Mouse (Mus musculus) heart, adult 11 months (tissue): ENCODE measurements around the gene Ttn.

Experiments
- DNase-seq: peaks from one replicate; pipeline ENCODE4 v3.0.0; 2022

Gene Ttn

DNA sequence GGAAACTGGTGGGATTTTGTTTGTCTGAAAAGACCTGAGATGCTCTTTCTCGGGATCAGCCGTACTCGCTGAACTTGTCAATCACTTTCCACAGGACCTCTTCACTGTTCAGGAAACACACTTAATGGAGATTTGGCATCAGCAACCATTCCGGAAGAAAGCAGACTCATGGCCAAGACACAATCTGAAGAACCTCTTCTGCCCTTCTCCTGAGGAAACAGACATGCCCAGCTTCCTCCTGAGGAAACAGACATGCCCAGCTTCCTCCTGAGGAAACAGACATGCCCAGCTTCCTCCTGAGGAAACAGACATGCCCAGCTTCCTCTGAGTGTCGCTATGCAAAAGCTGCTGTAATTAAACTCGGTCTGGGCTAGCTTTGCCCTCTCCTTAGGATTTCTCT lies 287.1 kb downstream of the Ttn start:
- peak; percentile 97 for DNase-seq

GRCm38 (mm10) chr2:76693765-76694164 lies 288.6 kb downstream of the Ttn start:
- peak; percentile 54 for DNase-seq

DNA sequence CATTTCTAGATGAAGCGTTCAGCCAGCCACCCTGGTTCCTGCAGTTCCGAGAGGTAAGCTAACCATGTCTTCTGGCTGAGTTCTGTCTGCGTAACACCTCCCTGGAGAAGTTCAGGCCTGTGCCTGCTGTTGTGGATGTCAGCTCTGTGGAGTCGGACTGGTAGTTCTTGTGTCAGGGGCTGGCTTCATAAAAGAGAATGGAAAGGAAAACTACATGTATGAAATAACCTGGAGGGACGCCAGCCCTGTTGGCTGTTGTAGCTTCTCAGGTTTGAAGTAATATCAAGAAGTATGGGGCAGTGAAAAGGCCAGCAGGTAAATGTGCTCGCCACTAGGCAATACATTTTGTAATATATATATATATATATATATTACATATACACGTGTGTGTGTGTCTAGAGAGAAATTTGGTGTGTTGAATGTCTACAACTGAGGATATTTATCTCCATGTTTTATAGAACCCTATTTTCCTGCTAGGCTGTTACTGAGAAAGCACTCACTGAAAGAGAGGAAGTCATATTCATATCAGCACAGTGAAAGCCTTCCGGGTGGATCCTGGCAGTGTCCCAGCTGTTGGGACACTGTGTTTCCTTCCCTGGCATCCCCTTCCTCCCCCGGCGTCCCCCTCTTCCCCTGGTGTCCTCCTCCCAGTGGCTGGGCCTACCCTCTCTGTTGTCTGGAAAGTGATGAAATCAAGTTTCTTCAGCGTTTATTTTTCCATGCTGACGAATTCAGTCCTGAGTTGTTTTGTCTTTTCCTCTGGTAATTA lies 291.7 kb downstream of the Ttn start:
- DNase-seq = peak; percentile 99

GRCm38 (mm10) chr2:76688162-76688561 lies 294.2 kb downstream of the Ttn start:
- DNase-seq = peak; percentile 91

- DNase-seq = peak; percentile 16
Measured at GRCm38 (mm10) chr2:76687608-76688007, 294.7 kb downstream of the Ttn start.

- peak; percentile 34 for DNase-seq
Measured at GRCm38 (mm10) chr2:76686986-76687385, 295.4 kb downstream of the Ttn start.

DNA sequence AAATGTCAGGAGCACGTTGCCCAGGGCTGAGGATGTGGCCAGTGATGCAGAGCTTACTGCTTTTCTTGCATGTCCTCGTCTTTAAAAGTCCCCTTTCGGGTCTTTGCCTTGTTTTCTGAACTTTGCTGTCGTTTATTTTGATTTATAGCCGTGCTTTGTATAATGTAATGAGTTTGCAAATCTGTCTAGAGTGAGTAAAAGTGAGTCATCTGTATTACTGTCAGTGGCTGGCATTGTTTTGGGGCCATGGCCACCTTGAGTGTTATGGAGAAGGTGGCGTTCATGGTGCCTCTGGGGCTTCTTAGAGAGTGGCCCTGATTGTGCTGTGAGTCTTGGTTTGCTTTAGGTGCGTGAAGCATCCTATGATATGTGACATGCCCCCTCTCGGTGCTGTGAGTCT lies 300.0 kb downstream of the Ttn start:
- peak; percentile 63 for DNase-seq

DNA sequence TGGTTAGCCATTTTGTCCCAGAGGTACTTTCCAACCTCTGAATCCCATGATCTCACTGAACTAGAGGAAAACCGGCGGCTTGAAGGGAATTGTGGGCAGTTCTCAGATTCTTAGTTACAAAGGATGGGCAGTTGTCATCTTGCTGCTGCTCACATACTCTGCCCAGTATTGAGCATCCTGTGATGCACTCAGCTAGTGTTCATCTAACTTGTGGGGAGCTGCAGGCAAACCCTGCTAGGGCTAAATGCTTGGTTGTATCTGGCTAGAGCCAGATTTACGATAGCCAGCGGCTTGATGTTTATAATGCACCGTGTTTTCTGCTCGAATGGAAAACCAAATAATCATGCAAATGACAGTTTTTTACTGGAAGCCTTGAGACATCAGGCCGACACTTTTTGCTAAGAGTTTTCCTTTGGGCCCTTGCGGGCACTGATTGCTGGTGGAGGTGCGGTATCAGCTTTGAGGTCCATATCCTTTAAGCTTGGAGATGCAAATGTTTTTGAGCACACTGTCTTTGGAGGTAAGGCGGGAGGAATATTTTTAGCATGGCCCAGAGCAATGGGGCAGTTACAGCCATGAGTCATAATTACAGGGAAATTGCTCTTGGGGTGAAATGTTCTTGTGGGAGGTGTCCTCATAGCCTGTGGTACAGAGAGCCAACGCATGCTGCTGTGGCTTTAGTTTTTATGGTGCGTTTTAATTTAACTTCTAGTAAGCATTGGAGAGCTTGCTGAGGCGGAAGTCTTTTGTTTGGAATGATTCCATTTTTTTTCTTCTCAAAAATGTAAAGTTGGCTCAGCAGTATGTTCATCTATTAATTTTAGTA lies 305.7 kb downstream of the Ttn start:
- DNase-seq = no peak

DNA sequence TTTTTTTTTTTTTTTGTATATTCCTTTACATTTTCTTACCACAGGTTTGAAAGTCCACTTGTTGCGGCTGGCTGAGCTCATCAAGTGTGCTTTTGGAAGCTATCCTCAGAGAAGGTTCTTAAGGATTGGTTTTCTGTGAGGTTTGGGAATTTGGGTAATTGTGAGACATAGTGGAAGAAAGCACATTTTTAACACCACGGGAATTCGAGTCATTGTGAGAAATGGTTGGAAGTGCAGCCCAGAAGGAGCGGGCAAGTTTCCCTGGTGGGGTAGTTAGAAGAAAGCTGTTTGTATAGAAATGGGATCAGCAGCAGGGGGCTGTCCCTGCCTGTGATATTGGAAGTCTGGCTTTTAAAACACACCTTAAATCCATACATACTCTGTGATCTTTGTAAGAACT lies 306.4 kb downstream of the Ttn start:
- DNase-seq = peak; percentile 30

- DNase-seq = no peak
Measured at GRCm38 (mm10) chr2:76675451-76675850, 306.9 kb downstream of the Ttn start.

DNA sequence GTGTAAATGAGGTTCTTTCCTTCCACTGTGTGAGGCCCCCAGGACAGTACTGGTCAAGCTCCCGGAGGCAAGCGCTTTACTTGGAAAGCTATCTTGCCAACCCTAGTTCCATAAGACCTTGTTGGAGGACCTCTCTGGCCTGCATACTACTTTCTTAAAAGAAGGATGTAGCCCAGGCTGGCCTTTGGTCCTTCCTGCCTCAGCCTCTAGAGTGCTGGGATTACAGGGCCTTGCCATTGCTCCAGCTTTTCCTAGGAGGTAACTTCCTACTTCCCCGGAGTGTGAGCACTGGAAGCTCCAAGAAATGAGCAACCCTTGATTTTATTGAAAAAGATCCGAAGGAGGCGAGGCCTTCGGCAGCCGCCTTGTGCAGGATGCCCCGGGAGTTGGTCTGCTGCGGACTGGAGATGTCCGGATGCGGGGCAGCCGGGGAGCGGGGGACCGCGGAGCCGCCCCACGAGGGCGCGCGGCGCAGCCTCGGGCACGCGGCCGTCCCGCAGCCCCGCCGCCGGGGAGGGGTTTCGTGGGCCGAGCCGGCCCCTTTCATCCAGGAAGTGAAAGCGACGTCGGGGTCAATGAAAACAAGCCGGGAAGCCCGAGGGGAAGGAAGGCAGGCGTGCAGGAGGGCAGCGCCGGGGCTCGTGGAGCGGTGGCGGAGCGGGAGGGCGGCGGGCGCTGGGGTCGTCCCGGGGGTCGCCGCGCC lies 307.5 kb downstream of the Ttn start, which contains the start of gene Plekha3:
TSS of gene Plekha3 (plus strand) at position 557 of the 703 bp plus-strand sequence.
- peak; percentile 99 for DNase-seq

DNA sequence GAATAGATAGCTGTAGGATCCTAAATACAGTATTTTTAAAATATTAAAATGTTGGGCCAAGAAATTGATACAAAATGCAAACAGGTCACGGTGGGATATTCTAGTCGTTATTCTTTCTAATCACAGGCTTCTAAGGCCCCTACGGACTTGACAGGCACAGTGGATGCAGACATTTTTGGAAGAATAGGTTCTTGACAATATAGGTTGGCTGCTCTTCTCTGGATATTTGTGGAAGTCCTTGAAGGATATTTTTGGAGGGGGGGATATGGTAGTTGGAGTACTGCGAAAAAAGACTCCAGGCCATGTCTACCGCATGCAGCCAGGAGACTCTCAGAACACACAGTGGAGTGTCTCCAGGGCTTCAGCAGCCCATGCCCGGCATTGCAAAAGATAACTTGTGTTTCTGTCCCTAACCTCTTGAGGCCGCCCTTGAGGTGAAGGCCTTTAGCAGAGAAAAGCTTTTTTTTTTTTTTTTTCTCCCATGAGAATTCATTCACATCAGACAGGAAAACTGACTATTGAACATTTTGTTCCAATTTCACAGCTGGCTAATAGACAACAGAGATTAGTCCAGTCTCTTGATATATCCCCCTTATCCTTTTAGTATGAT lies 308.8 kb downstream of the Ttn start:
- DNase-seq = peak; percentile 97

GRCm38 (mm10) chr2:76672966-76673392 lies 309.4 kb downstream of the Ttn start, which contains the start of gene Fkbp7:
TSS of gene Fkbp7 (minus strand) at chr2:76673116.
- DNase-seq = peak; percentile 99

GRCm38 (mm10) chr2:76672134-76672745 lies 310.1 kb downstream of the Ttn start:
- DNase-seq = peak; percentile 86

DNA sequence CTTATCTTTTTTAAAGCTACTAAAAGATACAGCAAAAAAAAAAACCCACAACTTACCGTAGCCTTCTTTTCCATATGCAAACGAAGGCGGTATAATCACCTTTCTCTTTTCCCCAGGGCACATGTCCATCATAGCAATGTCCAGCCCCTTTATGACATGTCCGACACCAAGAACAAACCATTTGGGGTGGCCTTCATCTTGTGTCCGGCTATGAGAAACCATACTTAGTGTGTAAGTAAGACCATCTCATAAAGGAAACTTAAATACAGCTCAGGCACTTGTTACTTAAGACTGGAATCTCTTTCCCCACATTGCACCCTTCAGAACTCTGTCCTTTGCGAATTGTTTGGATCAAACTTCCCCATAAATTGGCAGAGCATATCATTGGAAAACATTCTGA lies 310.7 kb downstream of the Ttn start:
- DNase-seq = peak; percentile 58

GRCm38 (mm10) chr2:76667200-76667599 lies 315.1 kb downstream of the Ttn start:
- DNase-seq = peak; percentile 17

GRCm38 (mm10) chr2:76665531-76665930 lies 316.8 kb downstream of the Ttn start:
- DNase-seq = peak; percentile 37

GRCm38 (mm10) chr2:76659419-76659818 lies 322.9 kb downstream of the Ttn start:
- DNase-seq = peak; percentile 9

DNA sequence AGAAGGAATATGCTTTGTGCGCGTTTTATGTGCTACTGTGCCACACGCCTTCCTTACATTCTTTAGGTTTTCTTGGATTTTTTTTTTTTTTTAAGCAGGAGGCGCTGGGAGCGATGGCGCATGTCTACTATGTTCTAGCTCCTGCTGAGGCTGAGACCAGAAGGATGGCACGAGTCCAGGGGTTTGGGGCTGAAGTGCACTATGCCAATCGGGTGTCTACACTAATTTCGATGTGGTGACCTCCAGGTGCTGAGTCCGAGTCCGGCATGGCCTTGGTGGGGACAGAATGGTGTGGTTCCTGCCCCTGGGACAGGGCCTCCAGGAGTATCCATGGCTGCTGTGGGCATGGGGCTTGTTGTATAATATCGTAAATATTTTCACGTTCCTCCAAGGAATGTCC lies 323.8 kb downstream of the Ttn start:
- peak; percentile 85 for DNase-seq

- peak; percentile 23 for DNase-seq
Measured at GRCm38 (mm10) chr2:76655982-76656381, 326.4 kb downstream of the Ttn start.

GRCm38 (mm10) chr2:76655444-76655843 lies 326.9 kb downstream of the Ttn start:
- peak; percentile 70 for DNase-seq

- peak; percentile 23 for DNase-seq
Measured at GRCm38 (mm10) chr2:76654646-76655045, 327.7 kb downstream of the Ttn start.
